Mouse (Mus musculus): ENCODE measurements around the gene Cd320. TPM values are rescaled to one million over a fixed set of nuclear protein-coding genes. Genes with fewer than 3 reads are reported as not detected.

Gene Cd320
- 30.6 and 35.7 TPM in 2 replicates for polyA plus RNA-seq (2011; ENCODE audit: insufficient read depth, insufficient read length, low read depth, missing spikeins)

GRCm38 (mm10) chr17:33842966-33843795 is at the start of gene Cd320:
Cd320 (plus strand) TSS chr17:33843091.
- peak within 1 kb of the TSS; percentile 98 for H3K4me3 ChIP-seq (ENCODE audit: low read depth, low read length)
- H3K9ac ChIP-seq (ENCODE audit: low read depth, poor library complexity, severe bottlenecking), result peak within 1 kb of the TSS; percentile 65
- TF ChIP-seq POLR2A (IDR thresholded peaks at IDR 0.05; ENCODE audit: insufficient read depth, low read length) (peak; percentile 88), CTCF (IDR thresholded peaks at IDR 0.05; ENCODE audit: low read depth, low read length) (no peak), EP300 (IDR thresholded peaks at IDR 0.05; ENCODE audit: insufficient read depth, low read depth, low read length) (peak; percentile 44; the same call in 1 of the 2 replicates)
- H3K27me3 ChIP-seq (ENCODE audit: control insufficient read depth, insufficient read depth, low read length, poor library complexity, severe bottlenecking), result no peaks in the 10 kb centered on the region
- peaks cover 16% of the 10 kb centered on the region for H3K36me3 ChIP-seq (ENCODE audit: control insufficient read depth, insufficient read depth, low read length, poor library complexity, severe bottlenecking)
- no peaks in the 10 kb centered on the region for H3K4me1 ChIP-seq (ENCODE audit: control insufficient read depth, insufficient read depth, low read length)
- no peak within 1 kb of the TSS for H3K27ac ChIP-seq (ENCODE audit: insufficient read depth, low read length)
- no peaks in the 10 kb centered on the region for H3K9me3 ChIP-seq (replicated peaks; ENCODE audit: control insufficient read depth, insufficient read depth, low read length, poor library complexity, severe bottlenecking)

GRCm38 (mm10) chr17:33798306-33798705 is 44.6 kb upstream of the Cd320 start:
- TF ChIP-seq EP300 (IDR thresholded peaks at IDR 0.05; ENCODE audit: insufficient read depth, low read depth, low read length), result no peak
- TF ChIP-seq POLR2A (IDR thresholded peaks at IDR 0.05; ENCODE audit: insufficient read depth, low read length), result no peak
- TF ChIP-seq CTCF (IDR thresholded peaks at IDR 0.05; ENCODE audit: low read depth, low read length), result no peak
- Histone ChIP-seq H3K27ac (ENCODE audit: insufficient read depth, low read length) (no peak overlapping the region), H3K9ac (ENCODE audit: low read depth, poor library complexity, severe bottlenecking) (no peak overlapping the region), H3K27me3 (ENCODE audit: control insufficient read depth, insufficient read depth, low read length, poor library complexity, severe bottlenecking) (no peaks in the 10 kb centered on the region), H3K4me3 (ENCODE audit: low read depth, low read length) (no peak overlapping the region), H3K36me3 (ENCODE audit: control insufficient read depth, insufficient read depth, low read length, poor library complexity, severe bottlenecking) (no peaks in the 10 kb centered on the region), H3K9me3 (replicated peaks; ENCODE audit: control insufficient read depth, insufficient read depth, low read length, poor library complexity, severe bottlenecking) (no peaks in the 10 kb centered on the region), H3K4me1 (ENCODE audit: control insufficient read depth, insufficient read depth, low read length) (no peaks in the 10 kb centered on the region)

GRCm38 (mm10) chr17:33799277-33799676 is 43.6 kb upstream of the Cd320 start:
- H3K4me3 ChIP-seq (ENCODE audit: low read depth, low read length), result no peak overlapping the region
- TF ChIP-seq EP300 (IDR thresholded peaks at IDR 0.05; ENCODE audit: insufficient read depth, low read depth, low read length) (no peak), POLR2A (IDR thresholded peaks at IDR 0.05; ENCODE audit: insufficient read depth, low read length) (no peak), CTCF (IDR thresholded peaks at IDR 0.05; ENCODE audit: low read depth, low read length) (no peak)
- H3K9me3 ChIP-seq (replicated peaks; ENCODE audit: control insufficient read depth, insufficient read depth, low read length, poor library complexity, severe bottlenecking), result no peaks in the 10 kb centered on the region
- no peak overlapping the region for H3K27ac ChIP-seq (ENCODE audit: insufficient read depth, low read length)
- no peaks in the 10 kb centered on the region for H3K27me3 ChIP-seq (ENCODE audit: control insufficient read depth, insufficient read depth, low read length, poor library complexity, severe bottlenecking)
- H3K9ac ChIP-seq (ENCODE audit: low read depth, poor library complexity, severe bottlenecking), result no peak overlapping the region
- H3K36me3 ChIP-seq (ENCODE audit: control insufficient read depth, insufficient read depth, low read length, poor library complexity, severe bottlenecking), result no peaks in the 10 kb centered on the region
- H3K4me1 ChIP-seq (ENCODE audit: control insufficient read depth, insufficient read depth, low read length), result no peaks in the 10 kb centered on the region

- Histone ChIP-seq H3K27ac (ENCODE audit: insufficient read depth, low read length) (no peak overlapping the region), H3K9ac (ENCODE audit: low read depth, poor library complexity, severe bottlenecking) (peak overlapping the region; percentile 34; the same call in 1 of the 2 replicates)
Measured at GRCm38 (mm10) chr17:33802221-33802620, 40.7 kb upstream of the Cd320 start.

GRCm38 (mm10) chr17:33804205-33804604 is 38.7 kb upstream of the Cd320 start:
- H3K4me3 ChIP-seq (ENCODE audit: low read depth, low read length), result peak overlapping the region; percentile 27
- no peaks in the 10 kb centered on the region for H3K27me3 ChIP-seq (ENCODE audit: control insufficient read depth, insufficient read depth, low read length, poor library complexity, severe bottlenecking)
- H3K9me3 ChIP-seq (replicated peaks; ENCODE audit: control insufficient read depth, insufficient read depth, low read length, poor library complexity, severe bottlenecking), result no peaks in the 10 kb centered on the region
- no peak overlapping the region for H3K9ac ChIP-seq (ENCODE audit: low read depth, poor library complexity, severe bottlenecking)
- peak; percentile 60 for TF ChIP-seq POLR2A (IDR thresholded peaks at IDR 0.05; ENCODE audit: insufficient read depth, low read length)
- no peak for TF ChIP-seq CTCF (IDR thresholded peaks at IDR 0.05; ENCODE audit: low read depth, low read length)
- H3K27ac ChIP-seq (ENCODE audit: insufficient read depth, low read length), result peak overlapping the region; percentile 14; the same call in 1 of the 2 replicates
- no peaks in the 10 kb centered on the region for H3K36me3 ChIP-seq (ENCODE audit: control insufficient read depth, insufficient read depth, low read length, poor library complexity, severe bottlenecking)
- no peaks in the 10 kb centered on the region for H3K4me1 ChIP-seq (ENCODE audit: control insufficient read depth, insufficient read depth, low read length)

More at GRCm38 (mm10) chr17:33802221-33802620, 40.7 kb upstream of the Cd320 start:
- no peak for TF ChIP-seq POLR2A (IDR thresholded peaks at IDR 0.05; ENCODE audit: insufficient read depth, low read length)
- TF ChIP-seq EP300 (IDR thresholded peaks at IDR 0.05; ENCODE audit: insufficient read depth, low read depth, low read length), result no peak
- TF ChIP-seq CTCF (IDR thresholded peaks at IDR 0.05; ENCODE audit: low read depth, low read length), result no peak
- H3K36me3 ChIP-seq (ENCODE audit: control insufficient read depth, insufficient read depth, low read length, poor library complexity, severe bottlenecking), result no peaks in the 10 kb centered on the region
- no peak overlapping the region for H3K4me3 ChIP-seq (ENCODE audit: low read depth, low read length)
- no peaks in the 10 kb centered on the region for H3K27me3 ChIP-seq (ENCODE audit: control insufficient read depth, insufficient read depth, low read length, poor library complexity, severe bottlenecking)
- H3K4me1 ChIP-seq (ENCODE audit: control insufficient read depth, insufficient read depth, low read length), result no peaks in the 10 kb centered on the region
- H3K9me3 ChIP-seq (replicated peaks; ENCODE audit: control insufficient read depth, insufficient read depth, low read length, poor library complexity, severe bottlenecking), result no peaks in the 10 kb centered on the region

GRCm38 (mm10) chr17:33804745-33805144 is 38.1 kb upstream of the Cd320 start:
- Histone ChIP-seq H3K27me3 (ENCODE audit: control insufficient read depth, insufficient read depth, low read length, poor library complexity, severe bottlenecking) (no peaks in the 10 kb centered on the region), H3K36me3 (ENCODE audit: control insufficient read depth, insufficient read depth, low read length, poor library complexity, severe bottlenecking) (no peaks in the 10 kb centered on the region), H3K9ac (ENCODE audit: low read depth, poor library complexity, severe bottlenecking) (no peak overlapping the region), H3K4me1 (ENCODE audit: control insufficient read depth, insufficient read depth, low read length) (no peaks in the 10 kb centered on the region), H3K27ac (ENCODE audit: insufficient read depth, low read length) (peak overlapping the region; percentile 14; the same call in 1 of the 2 replicates), H3K9me3 (replicated peaks; ENCODE audit: control insufficient read depth, insufficient read depth, low read length, poor library complexity, severe bottlenecking) (no peaks in the 10 kb centered on the region), H3K4me3 (ENCODE audit: low read depth, low read length) (no peak overlapping the region)
- TF ChIP-seq CTCF (IDR thresholded peaks at IDR 0.05; ENCODE audit: low read depth, low read length) (no peak), POLR2A (IDR thresholded peaks at IDR 0.05; ENCODE audit: insufficient read depth, low read length) (no peak), EP300 (IDR thresholded peaks at IDR 0.05; ENCODE audit: insufficient read depth, low read depth, low read length) (no peak)

All from ES-Bruce4 (cell line).